Mouse (Mus musculus) brain, embryonic 14.5 days (tissue): ENCODE results near the gene Avl9.

Experiments
- CTCF ChIP-seq: fragments of 200-500 bp; IDR thresholded peaks from 2 replicates; pipeline ENCODE4 v1.5.1; 2012; ENCODE audit warnings: inconsistent platforms, mild to moderate bottlenecking, moderate library complexity, borderline replicate concordance; ENCODE audit not compliant: insufficient read depth, insufficient read length; ENCODE audit errors: extremely low read depth
- POLR2A ChIP-seq: fragments of 200-500 bp; IDR thresholded peaks from 2 replicates; pipeline ENCODE4 v1.6.1; 2012; ENCODE audit warnings: mild to moderate bottlenecking, inconsistent platforms, borderline replicate concordance; ENCODE audit not compliant: poor library complexity, insufficient read depth, insufficient read length, severe bottlenecking; ENCODE audit errors: extremely low read depth

DNA sequence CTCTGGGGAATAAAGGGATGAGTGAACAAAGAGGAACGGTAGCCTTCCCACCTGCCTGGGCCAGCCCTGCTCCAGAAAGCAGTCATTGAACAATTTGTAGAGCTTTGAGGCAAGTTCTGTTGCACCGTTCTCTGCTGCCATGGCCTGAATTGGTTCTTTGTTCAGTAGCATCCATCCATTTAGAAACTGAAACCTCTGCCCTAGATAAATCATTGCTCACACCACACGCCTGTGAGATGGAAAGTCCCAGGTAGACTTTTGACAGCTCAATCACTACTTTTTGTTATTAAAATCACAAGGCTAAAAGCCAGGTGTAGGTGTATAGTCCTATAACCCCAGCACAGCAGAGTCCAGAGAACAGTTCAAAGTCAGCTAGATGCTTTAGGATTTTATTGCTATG is 50.6 kb downstream of the Avl9 start:
- no peak for TF ChIP-seq CTCF
- no peak for TF ChIP-seq POLR2A
